Mouse (Mus musculus): ENCODE measurements around the gene Tpcn2. TPM values are rescaled to one million over a fixed set of nuclear protein-coding genes. Genes with fewer than 3 reads are reported as not detected.

The Tpcn2 gene
- polyA plus RNA-seq, 1 experiment from 2014 or later, result 3.7 TPM

DNA sequence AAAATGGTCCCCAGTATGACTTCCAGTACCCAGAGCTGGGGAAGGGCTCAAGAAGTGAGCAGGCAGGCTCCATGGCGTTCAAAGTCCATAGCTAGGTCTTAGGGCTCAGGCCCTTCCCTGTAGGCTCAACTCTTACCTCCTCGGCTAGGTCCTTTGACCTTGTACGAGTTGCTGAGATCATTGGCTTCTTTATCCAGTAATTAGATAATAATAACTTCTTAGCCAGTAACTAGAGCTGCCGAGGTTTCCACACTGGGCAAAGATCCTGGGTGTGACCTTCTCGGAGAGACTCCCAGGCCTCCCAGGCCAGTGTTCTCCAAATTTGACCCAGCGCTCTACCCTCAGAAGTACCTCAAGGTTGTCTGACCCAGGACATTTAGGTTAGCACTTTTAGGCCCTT is 57.2 kb downstream of the Tpcn2 start:
- Histone ChIP-seq H3K9ac (ENCODE audit: low read depth, low read length) (no peak overlapping the region), H3K4me1 (ENCODE audit: control insufficient read depth, insufficient read depth, low read length) (peaks cover 13% of the 10 kb centered on the region), H3K36me3 (ENCODE audit: control insufficient read depth, insufficient read depth, low read length) (no peaks in the 10 kb centered on the region), H3K27me3 (replicated peaks; ENCODE audit: control insufficient read depth, insufficient read depth, low read length) (no peaks in the 10 kb centered on the region), H3K27ac (replicated peaks; ENCODE audit: low read depth, low read length) (no peak overlapping the region), H3K4me2 (ENCODE audit: low read depth, low read length) (no peak overlapping the region), H3K4me3 (ENCODE audit: low read depth, low read length) (no peak overlapping the region), H3K9me3 (ENCODE audit: control insufficient read depth, low read length) (no peaks in the 10 kb centered on the region)
- DNase-seq (ENCODE audit: low spot score), result no peak
- no peak for ATAC-seq (ENCODE audit: low read depth)
- WGBS, result 86% methylated on average over 6 of the region's 6 CpGs

DNA sequence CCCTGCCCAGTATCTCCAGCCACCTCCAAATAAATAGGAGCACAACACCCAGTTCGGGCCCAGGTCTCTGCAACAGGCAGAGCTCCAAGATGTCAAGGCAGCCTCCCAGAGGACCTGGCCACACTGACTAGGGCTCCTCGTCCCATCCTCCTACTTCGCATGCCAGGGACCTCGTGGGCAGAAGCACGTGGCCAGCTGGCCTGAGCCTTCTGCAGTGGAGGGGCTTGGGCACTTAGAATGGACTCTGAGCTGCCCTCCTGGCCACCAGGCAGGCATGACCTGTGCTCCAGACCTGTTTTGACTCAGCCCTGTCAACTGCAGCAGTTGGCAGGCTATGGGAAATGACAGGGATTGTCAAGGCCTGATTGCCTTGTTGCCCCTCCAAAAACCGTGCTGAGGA is 58.2 kb downstream of the Tpcn2 start:
- H3K4me3 ChIP-seq (ENCODE audit: low read depth, low read length), result no peak overlapping the region
- 78% methylated on average over 5 of the region's 6 CpGs for WGBS
- no peak for DNase-seq (ENCODE audit: low spot score)
- H3K4me1 ChIP-seq (ENCODE audit: control insufficient read depth, insufficient read depth, low read length), result peaks cover 15% of the 10 kb centered on the region
- H3K36me3 ChIP-seq (ENCODE audit: control insufficient read depth, insufficient read depth, low read length), result no peaks in the 10 kb centered on the region
- no peak overlapping the region for H3K9ac ChIP-seq (ENCODE audit: low read depth, low read length)
- H3K9me3 ChIP-seq (ENCODE audit: control insufficient read depth, low read length), result no peaks in the 10 kb centered on the region
- H3K27me3 ChIP-seq (replicated peaks; ENCODE audit: control insufficient read depth, insufficient read depth, low read length), result no peaks in the 10 kb centered on the region
- no peak overlapping the region for H3K27ac ChIP-seq (replicated peaks; ENCODE audit: low read depth, low read length)
- ATAC-seq (ENCODE audit: low read depth), result no peak
- no peak overlapping the region for H3K4me2 ChIP-seq (ENCODE audit: low read depth, low read length)

GRCm38 (mm10) chr7:145221841-145222689 is 61.7 kb downstream of the Tpcn2 start:
- ATAC-seq (ENCODE audit: low read depth) (peak; percentile 93), DNase-seq (ENCODE audit: low spot score) (peak; percentile 89)
- H3K9me3 ChIP-seq (ENCODE audit: control insufficient read depth, low read length), result no peaks in the 10 kb centered on the region
- no peaks in the 10 kb centered on the region for H3K36me3 ChIP-seq (ENCODE audit: control insufficient read depth, insufficient read depth, low read length)
- no peaks in the 10 kb centered on the region for H3K27me3 ChIP-seq (replicated peaks; ENCODE audit: control insufficient read depth, insufficient read depth, low read length)
- WGBS, result 0% methylated on average over 2 of the region's 2 CpGs
- H3K4me1 ChIP-seq (ENCODE audit: control insufficient read depth, insufficient read depth, low read length), result peaks cover 15% of the 10 kb centered on the region
- no peak overlapping the region for H3K4me2 ChIP-seq (ENCODE audit: low read depth, low read length)
- 0 out of 2 replicates have a peak overlapping the region, but pooled peaks have one; percentile 21 for H3K9ac ChIP-seq (ENCODE audit: low read depth, low read length)
- no peak overlapping the region for H3K4me3 ChIP-seq (ENCODE audit: low read depth, low read length)
- H3K27ac ChIP-seq (replicated peaks; ENCODE audit: low read depth, low read length), result peak overlapping the region; percentile 76

GRCm38 (mm10) chr7:145221346-145221745 is 62.5 kb downstream of the Tpcn2 start:
- peak overlapping the region; percentile 76 for H3K27ac ChIP-seq (replicated peaks; ENCODE audit: low read depth, low read length)
- no peak for ATAC-seq (ENCODE audit: low read depth)

GRCm38 (mm10) chr7:145219420-145219831 is 64.4 kb downstream of the Tpcn2 start:
- no peaks in the 10 kb centered on the region for H3K27me3 ChIP-seq (replicated peaks; ENCODE audit: control insufficient read depth, insufficient read depth, low read length)
- no peak overlapping the region for H3K4me3 ChIP-seq (ENCODE audit: low read depth, low read length)
- peaks cover 15% of the 10 kb centered on the region for H3K4me1 ChIP-seq (ENCODE audit: control insufficient read depth, insufficient read depth, low read length)
- H3K27ac ChIP-seq (replicated peaks; ENCODE audit: low read depth, low read length), result no peak overlapping the region
- H3K4me2 ChIP-seq (ENCODE audit: low read depth, low read length), result no peak overlapping the region
- H3K9me3 ChIP-seq (ENCODE audit: control insufficient read depth, low read length), result no peaks in the 10 kb centered on the region
- ATAC-seq (ENCODE audit: low read depth), result no peak
- no peak for DNase-seq (ENCODE audit: low spot score)
- no peaks in the 10 kb centered on the region for H3K36me3 ChIP-seq (ENCODE audit: control insufficient read depth, insufficient read depth, low read length)
- WGBS, result 81% methylated on average over 9 of the region's 9 CpGs
- no peak overlapping the region for H3K9ac ChIP-seq (ENCODE audit: low read depth, low read length)

More at GRCm38 (mm10) chr7:145221346-145221745, 62.5 kb downstream of the Tpcn2 start:
- no peak for DNase-seq (ENCODE audit: low spot score)
- 31% methylated on average over 2 of the region's 2 CpGs for whole genome bisulfite sequencing
- no peaks in the 10 kb centered on the region for H3K27me3 ChIP-seq (replicated peaks; ENCODE audit: control insufficient read depth, insufficient read depth, low read length)
- H3K9ac ChIP-seq (ENCODE audit: low read depth, low read length), result no peak overlapping the region
- peaks cover 15% of the 10 kb centered on the region for H3K4me1 ChIP-seq (ENCODE audit: control insufficient read depth, insufficient read depth, low read length)
- no peak overlapping the region for H3K4me3 ChIP-seq (ENCODE audit: low read depth, low read length)
- no peaks in the 10 kb centered on the region for H3K9me3 ChIP-seq (ENCODE audit: control insufficient read depth, low read length)
- no peaks in the 10 kb centered on the region for H3K36me3 ChIP-seq (ENCODE audit: control insufficient read depth, insufficient read depth, low read length)
- H3K4me2 ChIP-seq (ENCODE audit: low read depth, low read length), result no peak overlapping the region

- H3K9me3 ChIP-seq (ENCODE audit: control insufficient read depth, low read length), result no peaks in the 10 kb centered on the region
- no peak overlapping the region for H3K4me2 ChIP-seq (ENCODE audit: low read depth, low read length)
- no peaks in the 10 kb centered on the region for H3K36me3 ChIP-seq (ENCODE audit: control insufficient read depth, insufficient read depth, low read length)
- no peaks in the 10 kb centered on the region for H3K27me3 ChIP-seq (replicated peaks; ENCODE audit: control insufficient read depth, insufficient read depth, low read length)
- no peak overlapping the region for H3K4me3 ChIP-seq (ENCODE audit: low read depth, low read length)
- H3K27ac ChIP-seq (replicated peaks; ENCODE audit: low read depth, low read length), result no peak overlapping the region
- DNase-seq (ENCODE audit: low spot score) (peak; percentile 81), ATAC-seq (ENCODE audit: low read depth) (peak; percentile 59)
- H3K9ac ChIP-seq (ENCODE audit: low read depth, low read length), result no peak overlapping the region
- H3K4me1 ChIP-seq (ENCODE audit: control insufficient read depth, insufficient read depth, low read length), result peaks cover 10% of the 10 kb centered on the region
- WGBS, result 19% methylated on average over 1 of the region's 1 CpGs
Observed at GRCm38 (mm10) chr7:145216591-145216990, 67.2 kb downstream of the Tpcn2 start.

GRCm38 (mm10) chr7:145215476-145215875 is 68.3 kb downstream of the Tpcn2 start:
- ATAC-seq (ENCODE audit: low read depth) (no peak), DNase-seq (ENCODE audit: low spot score) (no peak)
- H3K27me3 ChIP-seq (replicated peaks; ENCODE audit: control insufficient read depth, insufficient read depth, low read length), result no peaks in the 10 kb centered on the region
- H3K9me3 ChIP-seq (ENCODE audit: control insufficient read depth, low read length), result no peaks in the 10 kb centered on the region
- no peak overlapping the region for H3K27ac ChIP-seq (replicated peaks; ENCODE audit: low read depth, low read length)
- H3K4me1 ChIP-seq (ENCODE audit: control insufficient read depth, insufficient read depth, low read length), result peaks cover 11% of the 10 kb centered on the region
- no peak overlapping the region for H3K9ac ChIP-seq (ENCODE audit: low read depth, low read length)
- H3K36me3 ChIP-seq (ENCODE audit: control insufficient read depth, insufficient read depth, low read length), result no peaks in the 10 kb centered on the region
- no peak overlapping the region for H3K4me3 ChIP-seq (ENCODE audit: low read depth, low read length)
- no peak overlapping the region for H3K4me2 ChIP-seq (ENCODE audit: low read depth, low read length)
- whole genome bisulfite sequencing, result 89% methylated on average over 4 of the region's 4 CpGs

GRCm38 (mm10) chr7:145211680-145212659 is 71.8 kb downstream of the Tpcn2 start:
- Histone ChIP-seq H3K4me1 (ENCODE audit: control insufficient read depth, insufficient read depth, low read length) (peaks cover 16% of the 10 kb centered on the region), H3K36me3 (ENCODE audit: control insufficient read depth, insufficient read depth, low read length) (no peaks in the 10 kb centered on the region), H3K4me3 (ENCODE audit: low read depth, low read length) (no peak overlapping the region), H3K27ac (replicated peaks; ENCODE audit: low read depth, low read length) (peak overlapping the region; percentile 87), H3K9me3 (ENCODE audit: control insufficient read depth, low read length) (no peaks in the 10 kb centered on the region), H3K27me3 (replicated peaks; ENCODE audit: control insufficient read depth, insufficient read depth, low read length) (no peaks in the 10 kb centered on the region), H3K9ac (ENCODE audit: low read depth, low read length) (peak overlapping the region; percentile 53; the same call in 1 of the 2 replicates), H3K4me2 (ENCODE audit: low read depth, low read length) (no peak overlapping the region)
- 19% methylated on average over 11 of the region's 14 CpGs for WGBS
- DNase-seq (ENCODE audit: low spot score) (peak; percentile 78), ATAC-seq (ENCODE audit: low read depth) (peak; percentile 49; the same call in 1 of the 2 replicates)

Measured in embryonic facial prominence, embryonic 14.5 days (tissue).